ENCODE assay signal across 20 mouse cellular contexts in genomic region chr9:123936604-123937280, GRCm38 (mm10). TPM values are rescaled to one million over a fixed set of nuclear protein-coding genes. Genes with fewer than 3 reads are reported as not detected.
DNase-seq lines count a peak whose midpoint lies in the region; ATAC-seq and TF ChIP-seq lines count a peak whose summit lies in the region.
"Had no signal": no experiment of that assay in that cellular context is flagged by ENCODE, and none has a peak within 500 bp of the region (broad histone marks: within the 10 kb centered on the region; RNA-seq: fewer than 3 reads in every experiment).

No protein-coding gene starts in this region.

- H3K27me3 ChIP-seq in lung, postnatal 0 days (replicated peaks; ENCODE audit: insufficient read depth, low read length): no peaks in the 10 kb centered on the region
- H3K27me3 ChIP-seq in CH12.LX (replicated peaks): no peaks in the 10 kb centered on the region
- H3K27me3 ChIP-seq in small intestine, adult 2 months (ENCODE audit: control insufficient read depth, insufficient read depth, low read length): no peaks in the 10 kb centered on the region
- H3K27me3 ChIP-seq: forebrain, embryonic 15.5 days; limb, embryonic 13.5 days; lung, embryonic 15.5 days had no signal

- no peak for TF ChIP-seq POLR2A in lung, adult 2 months (IDR thresholded peaks at IDR 0.05; ENCODE audit: borderline replicate concordance, extremely low read depth, low read depth, low read length)
- TF ChIP-seq POLR2A in CH12.LX (IDR thresholded peaks at IDR 0.05; ENCODE audit: low read depth, low read length): no peak
- TF ChIP-seq POLR2A in bone marrow, adult 2 months (IDR thresholded peaks at IDR 0.05; ENCODE audit: borderline replicate concordance, control insufficient read depth, low read depth, low read length): no peak
- no peak for TF ChIP-seq POLR2A in small intestine, adult 2 months (IDR thresholded peaks at IDR 0.05; ENCODE audit: low read depth, low read length)

- no peak; the same call in 1 of the 2 replicates for TF ChIP-seq RAD21 in CH12.LX (IDR thresholded peaks at IDR 0.05; ENCODE audit: low read depth, low read length)

- H3K4me2 ChIP-seq in lung, postnatal 0 days (replicated peaks; ENCODE audit: low read depth, low read length): no peak overlapping the region
- H3K4me2 ChIP-seq in CH12.LX (ENCODE audit: insufficient read depth, low read depth, poor library complexity, severe bottlenecking): peak overlapping the region; percentile 94
- H3K4me2 ChIP-seq: forebrain, embryonic 15.5 days; limb, embryonic 13.5 days; lung, embryonic 15.5 days; midbrain, embryonic 12.5 days had no signal

- no peak for TF ChIP-seq EP300 in lung, postnatal 0 days (IDR thresholded peaks at IDR 0.05)
- TF ChIP-seq EP300 in CH12.LX (IDR thresholded peaks at IDR 0.05; ENCODE audit: low read length): peak; percentile 96

- in situ Hi-C loops in CH12.LX (cut with MboI; ENCODE audit: low pct_ligation_motif_present, low pct_unique_long_range_greater_than_20kb, low sequenced_read_pairs): no loop called here

- ATAC-seq in lung, postnatal 0 days: no peak
- ATAC-seq: forebrain, embryonic 15.5 days had no signal

- no peak overlapping the region for H3K27ac ChIP-seq in lung, postnatal 0 days (ENCODE audit: low read length)
- peak overlapping the region; percentile 92 for H3K27ac ChIP-seq in CH12.LX (ENCODE audit: insufficient read depth, low read depth)
- peak overlapping the region; percentile 83 for H3K27ac ChIP-seq in bone marrow, adult 2 months (ENCODE audit: control insufficient read depth, insufficient read depth, low read depth, low read length, poor library complexity)
- peak overlapping the region; percentile 61 for H3K27ac ChIP-seq in small intestine, adult 2 months (ENCODE audit: insufficient read depth, low read depth, low read length)
- H3K27ac ChIP-seq: forebrain, embryonic 15.5 days; limb, embryonic 13.5 days; lung, embryonic 15.5 days; midbrain, embryonic 12.5 days had no signal

- no peak overlapping the region for H3K4me3 ChIP-seq in lung, postnatal 0 days (ENCODE audit: low read depth, low read length)
- H3K4me3 ChIP-seq in lung, adult 2 months (replicated peaks; ENCODE audit: extremely low read depth, low read depth, low read length): no peak overlapping the region
- H3K4me3 ChIP-seq in CH12.LX (replicated peaks in 1 of 3; ENCODE audit: low read depth in 2 of 3, low read length in 2 of 3, poor library complexity in 1 of 3): no peak overlapping the region
- H3K4me3 ChIP-seq in bone marrow, adult 2 months (replicated peaks; ENCODE audit: control insufficient read depth, low read depth, low read length): no peak overlapping the region
- H3K4me3 ChIP-seq in small intestine, adult 2 months (ENCODE audit: low read depth, low read length): no peak overlapping the region
- H3K4me3 ChIP-seq: erythroblast, embryonic 14.5 days; forebrain, embryonic 15.5 days; limb, embryonic 13.5 days; lung, embryonic 15.5 days; midbrain, embryonic 12.5 days had no signal

- TF ChIP-seq CTCF in lung, postnatal 0 days (IDR thresholded peaks at IDR 0.05): no peak
- no peak for TF ChIP-seq CTCF in lung, adult 2 months (IDR thresholded peaks at IDR 0.05; ENCODE audit: insufficient read depth, low read length)
- no peak for TF ChIP-seq CTCF in CH12.LX (conservative IDR thresholded peaks at IDR 0.05 in 1 of 2, IDR thresholded peaks at IDR 0.05 in 1 of 2; ENCODE audit: low read depth in 2 of 2, low read length in 2 of 2)
- no peak for TF ChIP-seq CTCF in bone marrow, adult 2 months (IDR thresholded peaks at IDR 0.05; ENCODE audit: control insufficient read depth, insufficient read depth, low read length)
- no peak for TF ChIP-seq CTCF in small intestine, adult 2 months (IDR thresholded peaks at IDR 0.05; ENCODE audit: extremely low read depth, insufficient read length, insufficient replicate concordance, low read depth, low read length)

- H3K9ac ChIP-seq in lung, postnatal 0 days (replicated peaks; ENCODE audit: low read depth): no peak overlapping the region
- H3K9ac ChIP-seq in CH12.LX (ENCODE audit: insufficient read depth, low read depth): peak overlapping the region; percentile 63
- H3K9ac ChIP-seq: forebrain, embryonic 15.5 days; limb, embryonic 13.5 days; lung, embryonic 15.5 days; midbrain, embryonic 12.5 days had no signal

- DNase-seq in lung, postnatal 0 days (ENCODE audit: low spot score): peak; percentile 24
- no peak for DNase-seq in lung, adult 2 months
- peak; percentile 96 for DNase-seq in CH12.LX (ENCODE audit: extremely low read depth)
- no peak for DNase-seq in Muller cell, postnatal 12 days (ENCODE audit: inconsistent ontology term)
- no peak for DNase-seq in spleen, postnatal 36 days (ENCODE audit: low spot score in 2 of 2)
- DNase-seq: adrenal gland, postnatal 25 days; cerebellum, adult 9-11 months; heart, adult 11 months; thymus, postnatal 25 days had no signal

- H3K9me3 ChIP-seq in lung, postnatal 0 days (ENCODE audit: low read length): no peaks in the 10 kb centered on the region
- H3K9me3 ChIP-seq in CH12.LX (replicated peaks; ENCODE audit: low read length): no peaks in the 10 kb centered on the region
- H3K9me3 ChIP-seq: forebrain, embryonic 15.5 days; limb, embryonic 13.5 days; lung, embryonic 15.5 days; midbrain, embryonic 12.5 days had no signal

- 72% methylated on average over 9 of the region's 9 CpGs for WGBS in lung, postnatal 0 days
- WGBS in lung, adult 2 months: 78% methylated on average over 9 of the region's 9 CpGs
- WGBS in bone marrow, adult 2 months: 62% methylated on average over 9 of the region's 9 CpGs
- WGBS in small intestine, adult 2 months: 67% methylated on average over 9 of the region's 9 CpGs

- no peaks in the 10 kb centered on the region for H3K4me1 ChIP-seq in lung, postnatal 0 days (ENCODE audit: insufficient read depth, low read depth, low read length)
- peaks cover 2% of the 10 kb centered on the region; the same call in 1 of the 2 replicates for H3K4me1 ChIP-seq in lung, adult 2 months (ENCODE audit: control insufficient read depth, insufficient read depth, low read length)
- peaks cover 28 to 66% of the 10 kb centered on the region in 2 experiments for H3K4me1 ChIP-seq in CH12.LX (ENCODE audit: control insufficient read depth in 1 of 2, insufficient read depth in 2 of 2)
- H3K4me1 ChIP-seq in bone marrow, adult 2 months (ENCODE audit: control insufficient read depth, insufficient read depth, low read length): peaks cover 4% of the 10 kb centered on the region; the same call in 1 of the 2 replicates
- peaks cover 4% of the 10 kb centered on the region; the same call in 1 of the 2 replicates for H3K4me1 ChIP-seq in small intestine, adult 2 months (ENCODE audit: control insufficient read depth, insufficient read depth, insufficient read length, low read length)
- H3K4me1 ChIP-seq: forebrain, embryonic 15.5 days; limb, embryonic 13.5 days; lung, embryonic 15.5 days; midbrain, embryonic 12.5 days had no signal

- no peaks in the 10 kb centered on the region for H3K36me3 ChIP-seq in lung, postnatal 0 days (ENCODE audit: insufficient read depth, low read length)
- H3K36me3 ChIP-seq in CH12.LX (replicated peaks in 1 of 2; ENCODE audit: control insufficient read depth in 1 of 2, insufficient read depth in 1 of 2, low read length in 1 of 2): no peaks in the 10 kb centered on the region
- H3K36me3 ChIP-seq in small intestine, adult 2 months (ENCODE audit: control insufficient read depth, insufficient read depth, low read length): no peaks in the 10 kb centered on the region
- H3K36me3 ChIP-seq: forebrain, embryonic 15.5 days; limb, embryonic 13.5 days; lung, embryonic 15.5 days; midbrain, embryonic 12.5 days had no signal

- H3K79me2 ChIP-seq in CH12.LX (replicated peaks; ENCODE audit: control insufficient read depth, extremely low read depth, insufficient read depth, poor library complexity, severe bottlenecking): no peaks in the 10 kb centered on the region

- dilution Hi-C loops in CH12.LX (cut with MboI; ENCODE audit: extremely low pct_ligation_motif_present, extremely low pct_unique_long_range_greater_than_20kb, low sequenced_read_pairs): no loop called here

TF ChIP-seq in CH12.LX, 34 proteins besides CTCF, POLR2A, EP300 and RAD21 (continues in another document):
- peak; percentile 85 for TF ChIP-seq BHLHE40 (IDR thresholded peaks at IDR 0.05; ENCODE audit: low read depth, low read length)
- TF ChIP-seq ZC3H11A (IDR thresholded peaks at IDR 0.05; ENCODE audit: low read depth, low read length): no peak
- peak; percentile 41; the same call in 1 of the 2 replicates for TF ChIP-seq ELF1 (IDR thresholded peaks at IDR 0.05; ENCODE audit: low read depth, low read length)
- peak; percentile 89 for TF ChIP-seq TCF12 (IDR thresholded peaks at IDR 0.05; ENCODE audit: low read depth, low read length)
- 0 out of 2 replicates have a peak, but pooled peaks have one; percentile 52 for TF ChIP-seq MXI1 (IDR thresholded peaks at IDR 0.05; ENCODE audit: low read depth, low read length)
- TF ChIP-seq ETS1 (conservative IDR thresholded peaks at IDR 0.05; ENCODE audit: low read depth, low read length): peak; percentile 98
- TF ChIP-seq JUND (conservative IDR thresholded peaks at IDR 0.05; ENCODE audit: low read depth, low read length): peak; percentile 99
- no peak for TF ChIP-seq PAX5 (IDR thresholded peaks at IDR 0.05; ENCODE audit: low read length)
- no peak for TF ChIP-seq GABPA (IDR thresholded peaks at IDR 0.05; ENCODE audit: insufficient replicate concordance, low read depth, low read length)
- TF ChIP-seq NRF1 (IDR thresholded peaks at IDR 0.05; ENCODE audit: low read depth, low read length): no peak
- 0 out of 2 replicates have a peak, but pooled peaks have one; percentile 64 for TF ChIP-seq MAFK (IDR thresholded peaks at IDR 0.05; ENCODE audit: insufficient replicate concordance, low read length)
- TF ChIP-seq USF1 (IDR thresholded peaks at IDR 0.05; ENCODE audit: low read depth, low read length): no peak

RNA-seq across cellular contexts. Expression of gene Ccr1, which starts 31.8 kb away (rescaled TPM):
- 8.2 and 9.9 TPM in 2 replicates for polyA plus RNA-seq in lung, postnatal 0 days (2015; fragmentation: Nextera tagmentation; extraction: Ambion mirVana)
- polyA plus RNA-seq in lung, adult 2 months (2012; rRNA removed): 3.1 and 4.9 TPM in 2 replicates
- 1.6 TPM in 2 replicates for total RNA-seq in CH12.LX (2012; rRNA removed)
- 4.9 and 5.8 TPM in 2 replicates for total RNA-seq in CH12.LX (2014; rRNA removed)
- 1.2 and 1.6 TPM in 2 replicates for polyA plus RNA-seq in CH12.LX (2012; ENCODE audit: insufficient read length, low read depth)
- polyA plus RNA-seq in bone marrow, adult 2 months (2011; ENCODE audit: insufficient read depth, insufficient read length, low replicate concordance, missing spikeins): 4.8 and 12.0 TPM in 2 replicates
- polyA plus RNA-seq in small intestine, adult 2 months (2012; rRNA removed): 1.2 and 1.3 TPM in 2 replicates
- polyA plus RNA-seq: erythroblast, embryonic 14.5 days had no signal

RNA-seq across cellular contexts. Expression of gene Ccr1l1, which starts 41.5 kb away (rescaled TPM):
- polyA plus RNA-seq in lung, postnatal 0 days (2015; fragmentation: Nextera tagmentation; extraction: Ambion mirVana): not detected in 2 replicates
- polyA plus RNA-seq in lung, adult 2 months (2012; rRNA removed): not detected in 2 replicates
- total RNA-seq in CH12.LX (2012; rRNA removed) (0.08 and 0.25 TPM in 2 replicates), CH12.LX (2014; rRNA removed) (not detected in 2 replicates)
- polyA plus RNA-seq in CH12.LX (2012; ENCODE audit: insufficient read length, low read depth): not detected in 2 replicates
- not detected in 2 replicates for polyA plus RNA-seq in bone marrow, adult 2 months (2011; ENCODE audit: insufficient read depth, insufficient read length, low replicate concordance, missing spikeins)
- not detected in 2 replicates for polyA plus RNA-seq in small intestine, adult 2 months (2012; rRNA removed)
- total RNA-seq: adrenal gland, postnatal 25 days; hematopoietic stem cell, adult 5-6 weeks; layer of hippocampus, adult 8-10 months had no signal
- polyA plus RNA-seq: erythroblast, embryonic 14.5 days; forebrain, embryonic 15.5 days; heart, embryonic 14.5 days; kidney, embryonic 14.5 days; limb, embryonic 13.5 days; lung, embryonic 15.5 days; midbrain, embryonic 12.5 days had no signal

Comparison
In these comparisons a context has a peak if more than half of its experiments do, and no peak if none do; other contexts are left out.
1. DNase-seq: peak in lung, postnatal 0 days (single experiment) and CH12.LX (single experiment); none in lung, adult 2 months (single experiment), Muller cell, postnatal 12 days (single experiment) and spleen, postnatal 36 days (0 of 2).